ENCODE assay signal across 10 mouse cellular contexts in genomic region chr4:97675741-97676578, GRCm38 (mm10).
DNase-seq lines count a peak whose midpoint lies in the region; ATAC-seq and TF ChIP-seq lines count a peak whose summit lies in the region.
"Had no signal": no experiment of that assay in that cellular context is flagged by ENCODE, and none has a peak within 500 bp of the region (broad histone marks: within the 10 kb centered on the region; RNA-seq: fewer than 3 reads in every experiment).

No protein-coding gene starts in this region.

- peak; percentile 93 for ATAC-seq in frontal cortex, adult (ENCODE audit: low TSS enrichment)
- ATAC-seq in lung, embryonic 16.5 days (ENCODE audit: low read depth), result peak; percentile 51; the same call in 1 of the 2 replicates
- no peak for ATAC-seq in limb, embryonic 14.5 days (ENCODE audit: low FRiP score, low read depth)
- no peak for ATAC-seq in stomach, embryonic 16.5 days (ENCODE audit: insufficient read depth, low FRiP score)

- H3K27ac ChIP-seq in lung, embryonic 16.5 days (ENCODE audit: low read length), result no peak overlapping the region
- H3K27ac ChIP-seq in limb, embryonic 14.5 days (replicated peaks; ENCODE audit: low read depth, low read length), result no peak overlapping the region
- H3K27ac ChIP-seq in stomach, embryonic 16.5 days (ENCODE audit: low read length), result no peak overlapping the region
- H3K27ac ChIP-seq: macrophage had no signal

- no peak for DNase-seq in frontal cortex, postnatal 25 days (ENCODE audit: low spot score in 2 of 2)
- no peak for DNase-seq in lung, postnatal 14 days
- DNase-seq in limb, embryonic 14.5 days (ENCODE audit: low spot score), result no peak
- no peak for DNase-seq in kidney, postnatal 4 days
- DNase-seq in urinary bladder, postnatal 25 days (ENCODE audit: low spot score), result no peak
- DNase-seq: spleen, adult 18-20 months had no signal

- H3K4me3 ChIP-seq in lung, embryonic 16.5 days (ENCODE audit: low read length), result 0 out of 2 replicates have a peak overlapping the region, but pooled peaks have one; percentile 13
- H3K4me3 ChIP-seq in limb, embryonic 14.5 days (replicated peaks; ENCODE audit: low read length), result no peak overlapping the region
- no peak overlapping the region for H3K4me3 ChIP-seq in stomach, embryonic 16.5 days (replicated peaks; ENCODE audit: low read length)

- H3K36me3 ChIP-seq in lung, embryonic 16.5 days (ENCODE audit: control insufficient read depth, insufficient read depth, low read length), result no peaks in the 10 kb centered on the region
- H3K36me3 ChIP-seq in limb, embryonic 14.5 days (ENCODE audit: control insufficient read depth, insufficient read depth, low read length), result no peaks in the 10 kb centered on the region
- H3K36me3 ChIP-seq in stomach, embryonic 16.5 days (ENCODE audit: control insufficient read depth, insufficient read depth, low read length), result no peaks in the 10 kb centered on the region

- H3K4me2 ChIP-seq in lung, embryonic 16.5 days (ENCODE audit: low read depth, low read length), result peak overlapping the region; percentile 31
- peak overlapping the region; percentile 11; the same call in 1 of the 2 replicates for H3K4me2 ChIP-seq in limb, embryonic 14.5 days (replicated peaks; ENCODE audit: low read depth, low read length, severe bottlenecking)
- peak overlapping the region; percentile 43 for H3K4me2 ChIP-seq in stomach, embryonic 16.5 days (ENCODE audit: low read depth, low read length)

- peak overlapping the region; percentile 5; the same call in 1 of the 2 replicates for H3K9ac ChIP-seq in lung, embryonic 16.5 days (ENCODE audit: low read length)
- no peak overlapping the region for H3K9ac ChIP-seq in limb, embryonic 14.5 days (ENCODE audit: low read depth, low read length, severe bottlenecking)
- 0 out of 2 replicates have a peak overlapping the region, but pooled peaks have one; percentile 20 for H3K9ac ChIP-seq in stomach, embryonic 16.5 days (ENCODE audit: low read length)

- no peaks in the 10 kb centered on the region for H3K4me1 ChIP-seq in lung, embryonic 16.5 days (replicated peaks; ENCODE audit: control insufficient read depth, insufficient read depth, low read length)
- no peaks in the 10 kb centered on the region; the same call in 1 of the 2 replicates for H3K4me1 ChIP-seq in limb, embryonic 14.5 days (ENCODE audit: control insufficient read depth, insufficient read depth, low read length)
- no peaks in the 10 kb centered on the region for H3K4me1 ChIP-seq in stomach, embryonic 16.5 days (ENCODE audit: control insufficient read depth, insufficient read depth, low read length)

- 0 out of 2 replicates have a peak, but pooled peaks cover 2% of the 10 kb centered on the region for H3K27me3 ChIP-seq in lung, embryonic 16.5 days (ENCODE audit: control insufficient read depth, insufficient read depth, low read depth, low read length)
- H3K27me3 ChIP-seq in limb, embryonic 14.5 days (ENCODE audit: control insufficient read depth, insufficient read depth, low read length), result no peaks in the 10 kb centered on the region
- H3K27me3 ChIP-seq in stomach, embryonic 16.5 days (ENCODE audit: control insufficient read depth, insufficient read depth, low read length), result no peaks in the 10 kb centered on the region

- H3K9me3 ChIP-seq in lung, embryonic 16.5 days (ENCODE audit: control insufficient read depth, low read length), result no peaks in the 10 kb centered on the region
- no peaks in the 10 kb centered on the region for H3K9me3 ChIP-seq in limb, embryonic 14.5 days (ENCODE audit: control insufficient read depth, low read length)
- H3K9me3 ChIP-seq in stomach, embryonic 16.5 days (replicated peaks; ENCODE audit: control insufficient read depth, low read length), result no peaks in the 10 kb centered on the region

- WGBS in lung, embryonic 16.5 days, result 39% methylated on average over 16 of the region's 16 CpGs
- 36% methylated on average over 16 of the region's 16 CpGs for WGBS in limb, embryonic 14.5 days
- 43% methylated on average over 16 of the region's 16 CpGs for WGBS in stomach, embryonic 16.5 days

- TF ChIP-seq POLR2A in limb, embryonic 14.5 days (IDR thresholded peaks at IDR 0.05; ENCODE audit: borderline replicate concordance, extremely low read depth, insufficient read depth, insufficient read length), result no peak

Comparison
In these comparisons a context has a peak if more than half of its experiments do, and no peak if none do; other contexts are left out.
1. ATAC-seq: peak in frontal cortex, adult (single experiment) and lung, embryonic 16.5 days (single experiment); none in limb, embryonic 14.5 days (single experiment) and stomach, embryonic 16.5 days (single experiment).
2. Peak in every context shown above with its lines, with median percentiles within 50 percentile points of each other: H3K4me2 ChIP-seq.